Mouse (Mus musculus): ENCODE results near the gene Gm38392. TPM values are rescaled to one million over a fixed set of nuclear protein-coding genes. Genes with fewer than 3 reads are reported as not detected.
"Not testable (repeated sequence)": the region's sequence is repeated elsewhere in the genome, so short reads cannot be mapped to it uniquely, and the experiment has no call there.

The Gm38392 gene
- polyA plus RNA-seq, 1 experiment from 2014 or later: not detected

- ATAC-seq (ENCODE audit: low FRiP score, low read depth): peak; percentile 99
- H3K9ac ChIP-seq: peak within 1 kb of the TSS; percentile 85
- H3K4me1 ChIP-seq (replicated peaks): peaks cover 26% of the 10 kb centered on the region
- peak within 1 kb of the TSS; percentile 76 for H3K4me3 ChIP-seq
- H3K27ac ChIP-seq (replicated peaks): peak within 1 kb of the TSS; percentile 94
- no peaks in the 10 kb centered on the region for H3K27me3 ChIP-seq
- H3K36me3 ChIP-seq: peaks cover 26% of the 10 kb centered on the region
- WGBS: under 1% methylated on average over 44 of the region's 44 CpGs
- peak within 1 kb of the TSS; percentile 78 for H3K4me2 ChIP-seq
- no peaks in the 10 kb centered on the region for H3K9me3 ChIP-seq
Observed at GRCm38 (mm10) chr3:88296561-88297318, 9.7 kb upstream of the Gm38392 start, which contains the start of the genes Tsacc and Cct3. Gene Tsacc, minus strand, starts transcription at chr3:88296999. Gene Cct3, plus strand, starts transcription at chr3:88297116.

- WGBS: 1% methylated on average over 12 of the region's 12 CpGs
- H3K4me1 ChIP-seq (replicated peaks): peaks cover 26% of the 10 kb centered on the region
- ATAC-seq (ENCODE audit: low FRiP score, low read depth): peak; percentile 13; the same call in 1 of the 2 replicates
- H3K27ac ChIP-seq (replicated peaks): peak overlapping the region; percentile 88
- peak overlapping the region; percentile 57 for H3K9ac ChIP-seq
- no peaks in the 10 kb centered on the region for H3K9me3 ChIP-seq
- peak overlapping the region; percentile 74 for H3K4me2 ChIP-seq
- H3K4me3 ChIP-seq: peak overlapping the region; percentile 76
- H3K27me3 ChIP-seq: no peaks in the 10 kb centered on the region
- H3K36me3 ChIP-seq: peaks cover 20% of the 10 kb centered on the region
Observed at GRCm38 (mm10) chr3:88296110-88296560, 9.1 kb upstream of the Gm38392 start.

GRCm38 (mm10) chr3:88295272-88295671 is 8.3 kb upstream of the Gm38392 start:
- WGBS: 76% methylated on average over 1 of the region's 1 CpGs
- H3K4me3 ChIP-seq: peak overlapping the region; percentile 76; the same call in 1 of the 2 replicates
- H3K4me1 ChIP-seq (replicated peaks): peaks cover 26% of the 10 kb centered on the region
- not testable (repeated sequence) for H3K27ac ChIP-seq (replicated peaks); H3K27me3 ChIP-seq; H3K9me3 ChIP-seq; ATAC-seq (ENCODE audit: low FRiP score, low read depth)
- peak overlapping the region; percentile 57; the same call in 1 of the 2 replicates for H3K9ac ChIP-seq
- H3K4me2 ChIP-seq: peak overlapping the region; percentile 74
- H3K36me3 ChIP-seq: peaks cover 11% of the 10 kb centered on the region

- no peaks in the 10 kb centered on the region for H3K36me3 ChIP-seq
- H3K9ac ChIP-seq: no peak overlapping the region
- no peak for ATAC-seq (ENCODE audit: low FRiP score, low read depth)
- H3K9me3 ChIP-seq: no peaks in the 10 kb centered on the region
- WGBS: 43% methylated on average over 4 of the region's 4 CpGs
- no peak overlapping the region for H3K4me2 ChIP-seq
- H3K27me3 ChIP-seq: no peaks in the 10 kb centered on the region
- H3K4me3 ChIP-seq: no peak overlapping the region
- H3K4me1 ChIP-seq (replicated peaks): peaks cover 7% of the 10 kb centered on the region
- H3K27ac ChIP-seq (replicated peaks): no peak overlapping the region
Observed at GRCm38 (mm10) chr3:88291970-88292369, 5.0 kb upstream of the Gm38392 start.

GRCm38 (mm10) chr3:88288133-88288713 is 1.2 kb upstream of the Gm38392 start:
- H3K9ac ChIP-seq; H3K4me3 ChIP-seq; H3K27me3 ChIP-seq; H3K9me3 ChIP-seq; H3K4me1 ChIP-seq (replicated peaks); H3K27ac ChIP-seq (replicated peaks); ATAC-seq (ENCODE audit: low FRiP score, low read depth); H3K4me2 ChIP-seq; H3K36me3 ChIP-seq: not testable (repeated sequence)
- whole genome bisulfite sequencing: 85% methylated on average over 9 of the region's 10 CpGs

- not testable (repeated sequence) for H3K4me3 ChIP-seq; H3K9me3 ChIP-seq; H3K36me3 ChIP-seq; H3K27ac ChIP-seq (replicated peaks); ATAC-seq (ENCODE audit: low FRiP score, low read depth); H3K4me1 ChIP-seq (replicated peaks); H3K4me2 ChIP-seq; H3K9ac ChIP-seq; H3K27me3 ChIP-seq
- WGBS: 100% methylated on average over 2 of the region's 2 CpGs
Observed at GRCm38 (mm10) chr3:88285565-88285895, 1.5 kb downstream of the Gm38392 start.

- H3K36me3 ChIP-seq; H3K4me3 ChIP-seq; H3K9ac ChIP-seq; H3K27ac ChIP-seq (replicated peaks); ATAC-seq (ENCODE audit: low FRiP score, low read depth); H3K27me3 ChIP-seq; H3K9me3 ChIP-seq; H3K4me1 ChIP-seq (replicated peaks); H3K4me2 ChIP-seq: not testable (repeated sequence)
- 97% methylated on average over 14 of the region's 14 CpGs for WGBS
Observed at GRCm38 (mm10) chr3:88284815-88285564, 2.0 kb downstream of the Gm38392 start.

GRCm38 (mm10) chr3:88281141-88281916 is 5.7 kb downstream of the Gm38392 start:
- H3K27ac ChIP-seq (replicated peaks); ATAC-seq (ENCODE audit: low FRiP score, low read depth): not testable (repeated sequence)
- WGBS: 62% methylated on average over 11 of the region's 11 CpGs

GRCm38 (mm10) chr3:88280035-88280434 is 7.0 kb downstream of the Gm38392 start:
- no peak overlapping the region for H3K27ac ChIP-seq (replicated peaks)
- no peaks in the 10 kb centered on the region for H3K9me3 ChIP-seq
- H3K4me3 ChIP-seq: no peak overlapping the region
- no peak overlapping the region for H3K4me2 ChIP-seq
- no peaks in the 10 kb centered on the region for H3K4me1 ChIP-seq (replicated peaks)
- WGBS: 92% methylated on average over 2 of the region's 2 CpGs
- ATAC-seq (ENCODE audit: low FRiP score, low read depth): no peak
- H3K36me3 ChIP-seq: no peaks in the 10 kb centered on the region
- no peaks in the 10 kb centered on the region for H3K27me3 ChIP-seq
- no peak overlapping the region for H3K9ac ChIP-seq

More at GRCm38 (mm10) chr3:88281141-88281916, 5.7 kb downstream of the Gm38392 start:
- H3K9ac ChIP-seq; H3K4me2 ChIP-seq; H3K27me3 ChIP-seq; H3K36me3 ChIP-seq; H3K4me1 ChIP-seq (replicated peaks); H3K4me3 ChIP-seq; H3K9me3 ChIP-seq: not testable (repeated sequence)

- ATAC-seq (ENCODE audit: low FRiP score, low read depth): no peak
- Histone ChIP-seq H3K9ac (no peak overlapping the region), H3K4me2 (no peak overlapping the region), H3K27me3 (no peaks in the 10 kb centered on the region), H3K36me3 (no peaks in the 10 kb centered on the region), H3K4me3 (no peak overlapping the region), H3K4me1 (replicated peaks) (no peaks in the 10 kb centered on the region), H3K27ac (replicated peaks) (no peak overlapping the region), H3K9me3 (no peaks in the 10 kb centered on the region)
- 44% methylated on average over 7 of the region's 7 CpGs for WGBS
Observed at GRCm38 (mm10) chr3:88276529-88277143, 10.4 kb downstream of the Gm38392 start.

- no peak overlapping the region for H3K4me3 ChIP-seq
- no peak overlapping the region for H3K27ac ChIP-seq (replicated peaks)
- H3K4me2 ChIP-seq: no peak overlapping the region
- no peak for ATAC-seq (ENCODE audit: low FRiP score, low read depth)
- H3K9ac ChIP-seq: no peak overlapping the region
- WGBS: 84% methylated on average over 2 of the region's 2 CpGs
- H3K27me3 ChIP-seq: no peaks in the 10 kb centered on the region
- no peaks in the 10 kb centered on the region for H3K9me3 ChIP-seq
- no peaks in the 10 kb centered on the region for H3K4me1 ChIP-seq (replicated peaks)
- no peaks in the 10 kb centered on the region for H3K36me3 ChIP-seq
Observed at GRCm38 (mm10) chr3:88276121-88276520, 10.9 kb downstream of the Gm38392 start.

Measured in hindbrain, embryonic 15.5 days (tissue).